Mouse (Mus musculus): ENCODE measurements around the gene Ddx19a. TPM values are rescaled to one million over a fixed set of nuclear protein-coding genes. Genes with fewer than 3 reads are reported as not detected.
"Not testable (repeated sequence)": the region's sequence is repeated elsewhere in the genome, so short reads cannot be mapped to it uniquely, and the experiment has no call there.

Ddx19a gene
- total RNA-seq, 2 experiments from 2014 or later, result 30.9 to 34.4 TPM

- intact Hi-C loops (cut with DNase I), result no loop called here
- no peak for DNase-seq (ENCODE audit: extremely low spot score in 1 of 2, low spot score in 2 of 2)
Measured at GRCm38 (mm10) chr8:110944276-110944876, 53.2 kb downstream of the Ddx19a start.

- DNase-seq (ENCODE audit: extremely low spot score in 1 of 2, low spot score in 2 of 2), result peak in 1 of 2 experiments; percentile 70
- intact Hi-C loops (cut with DNase I), result no loop called here
Measured at GRCm38 (mm10) chr8:110941453-110941948, 56.1 kb downstream of the Ddx19a start.

GRCm38 (mm10) chr8:110940682-110941452 lies 56.7 kb downstream of the Ddx19a start:
- no peak for DNase-seq (ENCODE audit: extremely low spot score in 1 of 2, low spot score in 2 of 2)
- intact Hi-C loops (cut with DNase I), result no loop called here

GRCm38 (mm10) chr8:110938882-110939589 lies 58.6 kb downstream of the Ddx19a start:
- intact Hi-C loops (cut with DNase I), result no loop called here
- DNase-seq (ENCODE audit: extremely low spot score in 1 of 2, low spot score in 2 of 2), result peak; percentile 64 to 68

GRCm38 (mm10) chr8:110936217-110936616 lies 61.4 kb downstream of the Ddx19a start:
- intact Hi-C loops (cut with DNase I), result no loop called here
- DNase-seq (ENCODE audit: extremely low spot score in 1 of 2, low spot score in 2 of 2), result peak in 1 of 2 experiments; percentile 23

GRCm38 (mm10) chr8:110933272-110933671 lies 64.3 kb downstream of the Ddx19a start:
- DNase-seq (ENCODE audit: extremely low spot score in 1 of 2, low spot score in 2 of 2), result no peak
- intact Hi-C loops (cut with DNase I), result no loop called here

- DNase-seq (ENCODE audit: extremely low spot score in 1 of 2, low spot score in 2 of 2), result no peak
- intact Hi-C loops (cut with DNase I), result no loop called here
Measured at GRCm38 (mm10) chr8:110932444-110932843, 65.2 kb downstream of the Ddx19a start.

GRCm38 (mm10) chr8:110931176-110931939 lies 66.2 kb downstream of the Ddx19a start:
- peak in 1 of 2 experiments; percentile 83 for DNase-seq (ENCODE audit: extremely low spot score in 1 of 2, low spot score in 2 of 2)
- intact Hi-C loops (cut with DNase I), result no loop called here

- intact Hi-C loops (cut with DNase I); DNase-seq (ENCODE audit: extremely low spot score in 1 of 2, low spot score in 2 of 2): not testable (repeated sequence)
Measured at GRCm38 (mm10) chr8:110929672-110930071, 67.9 kb downstream of the Ddx19a start.

- intact Hi-C loops (cut with DNase I), result no loop called here
Measured at GRCm38 (mm10) chr8:110929066-110929465, 68.5 kb downstream of the Ddx19a start.

GRCm38 (mm10) chr8:110928435-110928834 lies 69.2 kb downstream of the Ddx19a start:
- intact Hi-C loops (cut with DNase I), result no loop called here

More at GRCm38 (mm10) chr8:110929066-110929465, 68.5 kb downstream of the Ddx19a start:
- DNase-seq (ENCODE audit: extremely low spot score in 1 of 2, low spot score in 2 of 2), result no peak

GRCm38 (mm10) chr8:110926690-110927089 lies 70.9 kb downstream of the Ddx19a start:
- DNase-seq (ENCODE audit: extremely low spot score in 1 of 2, low spot score in 2 of 2), result no peak
- intact Hi-C loops (cut with DNase I), result no loop called here

More at GRCm38 (mm10) chr8:110928435-110928834, 69.2 kb downstream of the Ddx19a start:
- DNase-seq (ENCODE audit: extremely low spot score in 1 of 2, low spot score in 2 of 2), result no peak

- DNase-seq (ENCODE audit: extremely low spot score in 1 of 2, low spot score in 2 of 2), result no peak
- intact Hi-C loops (cut with DNase I), result no loop called here
Measured at GRCm38 (mm10) chr8:110925691-110926140, 71.9 kb downstream of the Ddx19a start.

Small RNA genes lying within 50 kb of the gene (microRNA-seq; reads per million reads assigned to microRNA genes)
- gene Gm24103 (not detected), gene Mir3473d (not detected)

Other genes with a start within 250 kb of the Ddx19a start
- gene Il34, start 191.9 kb downstream of the Ddx19a start, total RNA-seq (2021), result 10 to 100 TPM; 74.9 to 82.0 TPM
- gene Cog4, start 151.2 kb downstream of the Ddx19a start, total RNA-seq (2021), result 10 to 100 TPM; 50.8 to 59.0 TPM
- 10 to 100 TPM; 56.0 to 58.3 TPM for gene Sf3b3, start 151.0 kb downstream of the Ddx19a start, total RNA-seq (2021)
- gene Fuk, start 95.3 kb downstream of the Ddx19a start, total RNA-seq (2021), result 10 to 100 TPM; 11.5 to 12.0 TPM
- 10 to 100 TPM; 85.5 to 86.1 TPM for gene St3gal2, start 77.9 kb downstream of the Ddx19a start, total RNA-seq (2021)
- 10 to 100 TPM; 27.2 to 28.2 TPM for gene Ddx19b, start 34.0 kb upstream of the Ddx19a start, total RNA-seq (2021)
- 100 to 1,000 TPM in 1 of 2 experiments, 10 to 100 TPM in 1; 96.8 to 102 TPM for gene Aars, start 35.3 kb upstream of the Ddx19a start, total RNA-seq (2021)
- gene Exosc6, start 58.5 kb upstream of the Ddx19a start, total RNA-seq (2021), result not detected
- under 1 TPM in 1 of 2 experiments, not detected in 1; 0.26 TPM for gene Clec18a, start 94.6 kb upstream of the Ddx19a start, total RNA-seq (2021)
- gene Pdpr, start 96.8 kb upstream of the Ddx19a start, total RNA-seq (2021), result 10 to 100 TPM; 28.6 to 30.8 TPM

Measured in left cerebral cortex, postnatal 10 days (tissue).